ENCODE assay signal across 10 mouse cellular contexts in the genomic region with DNA sequence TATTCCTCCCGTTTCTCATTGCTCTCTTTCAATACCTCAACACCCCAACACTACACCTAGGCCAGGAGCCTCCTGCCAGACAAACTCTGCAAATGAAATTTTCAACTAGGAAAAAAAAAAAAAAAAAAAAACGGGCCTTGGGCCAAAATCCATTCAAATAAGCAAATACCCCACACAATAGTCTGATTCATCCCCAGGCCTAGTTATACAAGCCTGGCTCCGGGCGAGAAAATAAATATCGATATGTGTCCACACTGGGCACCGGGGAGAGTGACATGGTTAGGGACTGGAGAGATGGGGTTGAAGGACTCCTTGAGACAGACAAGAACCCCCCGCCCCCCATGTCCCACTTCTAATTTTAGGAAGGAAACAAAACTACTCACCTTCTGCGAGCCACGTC. TPM values are rescaled to one million over a fixed set of nuclear protein-coding genes. Genes with fewer than 3 reads are reported as not detected.
DNase-seq lines count a peak whose midpoint lies in the region; ATAC-seq and TF ChIP-seq lines count a peak whose summit lies in the region.
"Had no signal": no experiment of that assay in that cellular context is flagged by ENCODE, and none has a peak within 500 bp of the region (broad histone marks: within the 10 kb centered on the region; RNA-seq: fewer than 3 reads in every experiment).

No protein-coding gene starts in this region.

- WGBS in lung, embryonic 15.5 days: 16% methylated on average over 9 of the region's 9 CpGs
- 30% methylated on average over 9 of the region's 9 CpGs for WGBS in limb, embryonic 10.5 days
- WGBS in stomach, embryonic 14.5 days: 21% methylated on average over 9 of the region's 9 CpGs

- H3K27me3 ChIP-seq in lung, embryonic 15.5 days: peaks cover 69% of the 10 kb centered on the region
- peaks cover 47% of the 10 kb centered on the region for H3K27me3 ChIP-seq in limb, embryonic 10.5 days (ENCODE audit: low read depth, poor library complexity, severe bottlenecking)
- H3K27me3 ChIP-seq in stomach, embryonic 14.5 days (ENCODE audit: control insufficient read depth, insufficient read depth, low read length): peaks cover 24% of the 10 kb centered on the region

- H3K27ac ChIP-seq in lung, embryonic 15.5 days: 0 out of 2 replicates have a peak overlapping the region, but pooled peaks have one; percentile 59
- peak overlapping the region; percentile 39 for H3K27ac ChIP-seq in embryonic fibroblast, embryonic 13.5 days (ENCODE audit: insufficient read depth, low read length)
- peak overlapping the region; percentile 94 for H3K27ac ChIP-seq in limb, embryonic 10.5 days
- no peak overlapping the region for H3K27ac ChIP-seq in stomach, embryonic 14.5 days (ENCODE audit: low read length)

- no peaks in the 10 kb centered on the region for H3K36me3 ChIP-seq in lung, embryonic 15.5 days
- H3K36me3 ChIP-seq in limb, embryonic 10.5 days: no peaks in the 10 kb centered on the region; the same call in 1 of the 2 replicates
- no peaks in the 10 kb centered on the region for H3K36me3 ChIP-seq in stomach, embryonic 14.5 days (ENCODE audit: control insufficient read depth, insufficient read depth, low read length)

- H3K9me3 ChIP-seq in lung, embryonic 15.5 days: no peaks in the 10 kb centered on the region
- no peaks in the 10 kb centered on the region for H3K9me3 ChIP-seq in limb, embryonic 10.5 days (replicated peaks)
- H3K9me3 ChIP-seq in stomach, embryonic 14.5 days (ENCODE audit: control insufficient read depth, low read depth, low read length): no peaks in the 10 kb centered on the region

- peak overlapping the region; percentile 52 for H3K4me3 ChIP-seq in lung, embryonic 15.5 days
- H3K4me3 ChIP-seq in embryonic fibroblast, embryonic 13.5 days (ENCODE audit: insufficient read depth, low read length): peak overlapping the region; percentile 73
- H3K4me3 ChIP-seq in limb, embryonic 10.5 days: peak overlapping the region; percentile 73
- peak overlapping the region; percentile 51 for H3K4me3 ChIP-seq in stomach, embryonic 14.5 days (ENCODE audit: low read depth, low read length)
- H3K4me3 ChIP-seq: erythroblast, embryonic 14.5 days had no signal

- DNase-seq in lung, postnatal 36 days: no peak
- peak; percentile 46 for DNase-seq in limb, embryonic 10.5 days (ENCODE audit: low spot score)
- DNase-seq in testis, postnatal 14 days (ENCODE audit: low spot score): no peak
- no peak for DNase-seq in B cell, adult 2 months
- DNase-seq in spleen, postnatal 36 days (ENCODE audit: low spot score in 2 of 2): no peak
- DNase-seq: kidney, postnatal 14 days had no signal

- TF ChIP-seq POLR2A in embryonic fibroblast, embryonic 13.5 days (IDR thresholded peaks at IDR 0.05; ENCODE audit: low read depth, low read length): no peak

- peak overlapping the region; percentile 97 for H3K4me2 ChIP-seq in lung, embryonic 15.5 days
- H3K4me2 ChIP-seq in stomach, embryonic 14.5 days (replicated peaks; ENCODE audit: low read depth, low read length): peak overlapping the region; percentile 95

- peaks cover 19% of the 10 kb centered on the region for H3K4me1 ChIP-seq in lung, embryonic 15.5 days
- 0 out of 2 replicates have a peak, but pooled peaks cover 4% of the 10 kb centered on the region for H3K4me1 ChIP-seq in embryonic fibroblast, embryonic 13.5 days (ENCODE audit: control insufficient read depth, insufficient read depth, low read length)
- peaks cover 59% of the 10 kb centered on the region for H3K4me1 ChIP-seq in limb, embryonic 10.5 days
- H3K4me1 ChIP-seq in stomach, embryonic 14.5 days (ENCODE audit: control insufficient read depth, insufficient read depth, low read length): peaks cover 19% of the 10 kb centered on the region; the same call in 1 of the 2 replicates

- ATAC-seq in lung, embryonic 15.5 days (ENCODE audit: borderline replicate concordance, extremely low read depth, low FRiP score, low TSS enrichment): no peak
- ATAC-seq in stomach, embryonic 14.5 days (ENCODE audit: insufficient number of reproducible peaks, insufficient read depth, low FRiP score, low read depth): no peak

- no peak overlapping the region for H3K9ac ChIP-seq in lung, embryonic 15.5 days
- H3K9ac ChIP-seq in stomach, embryonic 14.5 days (replicated peaks; ENCODE audit: low read depth, low read length): no peak overlapping the region

- no peak for TF ChIP-seq CTCF in embryonic fibroblast, embryonic 13.5 days (IDR thresholded peaks at IDR 0.05; ENCODE audit: borderline replicate concordance, insufficient read depth, low read length)

RNA-seq across cellular contexts. Expression of a gene that starts 1.6 kb away (rescaled TPM):
- polyA plus RNA-seq in lung, embryonic 15.5 days (2015; fragmentation: Nextera tagmentation; extraction: Ambion mirVana): 12.5 and 12.9 TPM in 2 replicates
- 17.3 and 43.6 TPM in 2 replicates for polyA plus RNA-seq in embryonic fibroblast, embryonic 13.5 days (2011; ENCODE audit: insufficient read length, low read depth, missing spikeins)
- 37.8 and 48.3 TPM in 2 replicates for polyA plus RNA-seq in limb, embryonic 10.5 days (2016; fragmentation: Nextera tagmentation; extraction: Ambion mirVana)
- polyA plus RNA-seq in stomach, embryonic 14.5 days (2014; fragmentation: Nextera tagmentation; extraction: Ambion mirVana): 8.7 and 9.1 TPM in 2 replicates
- polyA plus RNA-seq: erythroblast, embryonic 14.5 days had no signal

RNA-seq across cellular contexts. Expression of a gene that starts 50.9 kb away (rescaled TPM):
- polyA plus RNA-seq in lung, embryonic 15.5 days (2015; fragmentation: Nextera tagmentation; extraction: Ambion mirVana): 29.0 and 31.2 TPM in 2 replicates
- 27.1 and 29.4 TPM in 2 replicates for polyA plus RNA-seq in embryonic fibroblast, embryonic 13.5 days (2011; ENCODE audit: insufficient read length, low read depth, missing spikeins)
- 51.7 and 60.5 TPM in 2 replicates for polyA plus RNA-seq in limb, embryonic 10.5 days (2016; fragmentation: Nextera tagmentation; extraction: Ambion mirVana)
- polyA plus RNA-seq in stomach, embryonic 14.5 days (2014; fragmentation: Nextera tagmentation; extraction: Ambion mirVana): 32.5 and 35.3 TPM in 2 replicates
